Mouse (Mus musculus): ENCODE results near the gene Rabac1. TPM values are rescaled to one million over a fixed set of nuclear protein-coding genes. Genes with fewer than 3 reads are reported as not detected.

Rabac1 gene
- total and polyA plus RNA-seq, 3 experiments, result 11.7 to 79.9 (median 36.3) TPM

GRCm38 (mm10) chr7:24987941-24988340 lies 15.4 kb upstream of the Rabac1 start:
- no peak for ATAC-seq (ENCODE audit: extremely low read depth, insufficient number of reproducible peaks, low FRiP score, poor library complexity, severe bottlenecking)
- Histone ChIP-seq H3K9me3 (replicated peaks) (no peaks in the 10 kb centered on the region), H3K27me3 (ENCODE audit: insufficient read depth, low read length) (peaks cover 16% of the 10 kb centered on the region), H3K4me3 (ENCODE audit: low read depth, low read length) (no peak overlapping the region), H3K4me1 (ENCODE audit: insufficient read depth, low read depth, low read length) (no peaks in the 10 kb centered on the region), H3K36me3 (replicated peaks) (no peaks in the 10 kb centered on the region)
- no peak for TF ChIP-seq POLR2AphosphoS5 (IDR thresholded peaks at IDR 0.05; ENCODE audit: insufficient replicate concordance, low read depth, low read length)
- TF ChIP-seq CTCF (IDR thresholded peaks at IDR 0.05; ENCODE audit: low read depth, low read length), result no peak
- TF ChIP-seq GATA1 (IDR thresholded peaks at IDR 0.05; ENCODE audit: borderline replicate concordance, low read length), result no peak
- no peak for TF ChIP-seq TAL1 (conservative IDR thresholded peaks at IDR 0.05; ENCODE audit: low read depth, low read length)
- TF ChIP-seq GATA2 (IDR thresholded peaks at IDR 0.05; ENCODE audit: borderline replicate concordance, low read depth, low read length), result no peak
- DNase-seq (ENCODE audit: low spot score), result no peak

- no peak for TF ChIP-seq TAL1 (conservative IDR thresholded peaks at IDR 0.05; ENCODE audit: low read depth, low read length)
- TF ChIP-seq GATA2 (IDR thresholded peaks at IDR 0.05; ENCODE audit: borderline replicate concordance, low read depth, low read length), result no peak
- 0 out of 2 replicates have a peak, but pooled peaks have one; percentile 15 for TF ChIP-seq CTCF (IDR thresholded peaks at IDR 0.05; ENCODE audit: low read depth, low read length)
- Histone ChIP-seq H3K36me3 (replicated peaks) (no peaks in the 10 kb centered on the region), H3K4me3 (ENCODE audit: low read depth, low read length) (no peak overlapping the region), H3K27me3 (ENCODE audit: insufficient read depth, low read length) (peaks cover 17% of the 10 kb centered on the region; the same call in 1 of the 2 replicates), H3K4me1 (ENCODE audit: insufficient read depth, low read depth, low read length) (no peaks in the 10 kb centered on the region), H3K9me3 (replicated peaks) (no peaks in the 10 kb centered on the region)
- DNase-seq (ENCODE audit: low spot score) (no peak), ATAC-seq (ENCODE audit: extremely low read depth, insufficient number of reproducible peaks, low FRiP score, poor library complexity, severe bottlenecking) (no peak)
These were observed 13.2 kb upstream of the Rabac1 start for GRCm38 (mm10) chr7:24985799-24986198.

- H3K4me1 ChIP-seq (ENCODE audit: insufficient read depth, low read depth, low read length), result no peaks in the 10 kb centered on the region
- ATAC-seq (ENCODE audit: extremely low read depth, insufficient number of reproducible peaks, low FRiP score, poor library complexity, severe bottlenecking), result no peak
- H3K9me3 ChIP-seq (replicated peaks), result no peaks in the 10 kb centered on the region
- no peak for TF ChIP-seq GATA2 (IDR thresholded peaks at IDR 0.05; ENCODE audit: borderline replicate concordance, low read depth, low read length)
- TF ChIP-seq CTCF (IDR thresholded peaks at IDR 0.05; ENCODE audit: low read depth, low read length), result no peak
- no peak for TF ChIP-seq POLR2AphosphoS5 (IDR thresholded peaks at IDR 0.05; ENCODE audit: insufficient replicate concordance, low read depth, low read length)
- TF ChIP-seq GATA1 (IDR thresholded peaks at IDR 0.05; ENCODE audit: borderline replicate concordance, low read length), result no peak
- TF ChIP-seq TAL1 (conservative IDR thresholded peaks at IDR 0.05; ENCODE audit: low read depth, low read length), result no peak
- peaks cover 21% of the 10 kb centered on the region for H3K27me3 ChIP-seq (ENCODE audit: insufficient read depth, low read length)
- no peak overlapping the region for H3K4me3 ChIP-seq (ENCODE audit: low read depth, low read length)
- H3K36me3 ChIP-seq (replicated peaks), result no peaks in the 10 kb centered on the region
- no peak for DNase-seq (ENCODE audit: low spot score)
These were observed 11.8 kb upstream of the Rabac1 start for GRCm38 (mm10) chr7:24984307-24984706.

- no peak for DNase-seq (ENCODE audit: low spot score)
- H3K27me3 ChIP-seq (ENCODE audit: insufficient read depth, low read length), result peaks cover 30% of the 10 kb centered on the region
- no peak overlapping the region for H3K4me3 ChIP-seq (ENCODE audit: low read depth, low read length)
- H3K9me3 ChIP-seq (replicated peaks), result no peaks in the 10 kb centered on the region
- TF ChIP-seq POLR2AphosphoS5 (IDR thresholded peaks at IDR 0.05; ENCODE audit: insufficient replicate concordance, low read depth, low read length), result no peak
- TF ChIP-seq GATA2 (IDR thresholded peaks at IDR 0.05; ENCODE audit: borderline replicate concordance, low read depth, low read length), result no peak
- no peak for TF ChIP-seq TAL1 (conservative IDR thresholded peaks at IDR 0.05; ENCODE audit: low read depth, low read length)
- no peak for TF ChIP-seq GATA1 (IDR thresholded peaks at IDR 0.05; ENCODE audit: borderline replicate concordance, low read length)
- TF ChIP-seq CTCF (IDR thresholded peaks at IDR 0.05; ENCODE audit: low read depth, low read length), result no peak
- H3K4me1 ChIP-seq (ENCODE audit: insufficient read depth, low read depth, low read length), result peaks cover 7% of the 10 kb centered on the region
- ATAC-seq (ENCODE audit: extremely low read depth, insufficient number of reproducible peaks, low FRiP score, poor library complexity, severe bottlenecking), result no peak
- no peaks in the 10 kb centered on the region for H3K36me3 ChIP-seq (replicated peaks)
These were observed 10.8 kb upstream of the Rabac1 start for GRCm38 (mm10) chr7:24983396-24983795.

GRCm38 (mm10) chr7:24980439-24980838 lies 7.9 kb upstream of the Rabac1 start:
- Histone ChIP-seq H3K4me3 (ENCODE audit: low read depth, low read length) (no peak overlapping the region), H3K36me3 (replicated peaks) (no peaks in the 10 kb centered on the region), H3K4me1 (ENCODE audit: insufficient read depth, low read depth, low read length) (peaks cover 9% of the 10 kb centered on the region), H3K27me3 (ENCODE audit: insufficient read depth, low read length) (peaks cover 24% of the 10 kb centered on the region), H3K9me3 (replicated peaks) (no peaks in the 10 kb centered on the region)
- TF ChIP-seq GATA2 (IDR thresholded peaks at IDR 0.05; ENCODE audit: borderline replicate concordance, low read depth, low read length) (no peak), TAL1 (conservative IDR thresholded peaks at IDR 0.05; ENCODE audit: low read depth, low read length) (no peak), POLR2AphosphoS5 (IDR thresholded peaks at IDR 0.05; ENCODE audit: insufficient replicate concordance, low read depth, low read length) (no peak), GATA1 (IDR thresholded peaks at IDR 0.05; ENCODE audit: borderline replicate concordance, low read length) (no peak), CTCF (IDR thresholded peaks at IDR 0.05; ENCODE audit: low read depth, low read length) (no peak)
- ATAC-seq (ENCODE audit: extremely low read depth, insufficient number of reproducible peaks, low FRiP score, poor library complexity, severe bottlenecking) (no peak), DNase-seq (ENCODE audit: low spot score) (no peak)

GRCm38 (mm10) chr7:24978781-24979180 lies 6.2 kb upstream of the Rabac1 start:
- Histone ChIP-seq H3K4me3 (ENCODE audit: low read depth, low read length) (no peak overlapping the region), H3K4me1 (ENCODE audit: insufficient read depth, low read depth, low read length) (peaks cover 20% of the 10 kb centered on the region), H3K27me3 (ENCODE audit: insufficient read depth, low read length) (peaks cover 24% of the 10 kb centered on the region), H3K9me3 (replicated peaks) (no peaks in the 10 kb centered on the region), H3K36me3 (replicated peaks) (no peaks in the 10 kb centered on the region)
- no peak for ATAC-seq (ENCODE audit: extremely low read depth, insufficient number of reproducible peaks, low FRiP score, poor library complexity, severe bottlenecking)
- TF ChIP-seq TAL1 (conservative IDR thresholded peaks at IDR 0.05; ENCODE audit: low read depth, low read length) (no peak), POLR2AphosphoS5 (IDR thresholded peaks at IDR 0.05; ENCODE audit: insufficient replicate concordance, low read depth, low read length) (no peak), GATA1 (IDR thresholded peaks at IDR 0.05; ENCODE audit: borderline replicate concordance, low read length) (no peak), GATA2 (IDR thresholded peaks at IDR 0.05; ENCODE audit: borderline replicate concordance, low read depth, low read length) (no peak), CTCF (IDR thresholded peaks at IDR 0.05; ENCODE audit: low read depth, low read length) (no peak)
- no peak for DNase-seq (ENCODE audit: low spot score)
